Mouse (Mus musculus) stomach, postnatal 0 days (tissue): ENCODE data around the gene Prr11.

ENCODE experiments used
- CTCF ChIP-seq: IDR thresholded peaks from 2 replicates; pipeline ENCODE4 v1.5.1; 2016; ENCODE audit warnings: antibody characterized with exemption, low read depth, mild to moderate bottlenecking, moderate library complexity
- EP300 ChIP-seq: optimal IDR thresholded peaks from 2 replicates; pipeline ENCODE3; 2016; ENCODE audit warnings: antibody characterized with exemption

DNA sequence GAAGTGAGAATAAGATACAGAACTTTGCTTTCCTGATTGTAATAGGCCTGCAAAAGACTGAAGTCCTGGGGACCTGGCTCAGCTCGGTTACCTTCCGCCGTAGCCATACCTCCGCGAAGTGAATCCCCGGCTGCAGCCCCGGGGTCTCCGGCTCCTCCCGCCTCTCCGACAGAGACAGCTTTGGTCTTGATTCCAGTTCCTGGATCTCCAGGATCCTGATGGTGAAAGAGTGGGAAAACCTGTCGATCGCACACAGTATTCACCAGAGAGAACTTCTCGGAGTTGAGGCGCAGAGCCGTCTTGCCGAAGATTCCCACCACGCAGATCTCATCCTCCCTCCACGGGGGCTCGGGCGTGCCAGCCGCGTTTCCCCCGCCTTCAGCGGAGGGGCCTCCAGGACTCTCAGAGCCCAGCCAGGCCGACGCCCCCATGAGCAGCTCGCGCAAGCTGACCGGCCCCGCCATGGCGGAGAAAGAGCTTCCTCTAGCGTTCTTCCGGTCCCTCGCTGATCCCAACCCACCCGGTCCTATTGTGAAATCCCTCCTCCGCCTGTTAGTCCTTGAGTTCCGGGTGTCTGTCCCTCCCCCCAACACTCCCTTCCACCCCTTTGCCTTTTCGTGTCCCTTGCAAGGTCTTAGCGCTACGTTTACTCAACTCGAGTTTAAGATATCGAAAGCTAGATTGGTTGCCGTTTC, 22.1 kb downstream of the Prr11 start, which contains the start of gene Smg8:
- 0 out of 2 replicates have a peak, but pooled peaks have one; percentile 8 for TF ChIP-seq CTCF
- no peak for TF ChIP-seq EP300
